Comparison of ENCODE assay signal across 26 mouse cellular contexts in the genomic region with DNA sequence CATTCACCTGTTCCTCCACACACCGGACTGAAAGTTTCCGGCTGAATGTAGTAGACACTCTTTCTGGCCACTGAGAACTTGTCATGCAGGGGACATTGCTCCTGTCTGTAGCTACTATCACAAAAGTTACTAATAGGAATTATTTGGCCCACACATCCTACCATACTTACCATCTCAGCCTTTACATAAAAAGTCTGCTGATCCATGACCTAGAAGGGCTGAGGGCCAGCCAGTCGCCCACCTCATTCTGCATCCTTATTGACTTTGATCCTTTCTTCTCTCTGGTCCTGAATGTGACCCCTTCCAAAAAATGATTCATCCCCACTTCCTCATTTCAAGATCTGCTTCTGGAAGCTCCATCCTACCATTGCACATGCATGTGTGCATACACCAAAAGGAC.
A peak's percentile ranks its signal among the peaks of the same experiment; 100 is the strongest.
DNase-seq lines count a peak whose midpoint lies in the region; ATAC-seq and TF ChIP-seq lines count a peak whose summit lies in the region.
"Had no signal": no experiment of that assay in that cellular context is flagged by ENCODE, and none has a peak within 500 bp of the region (broad histone marks: within the 10 kb centered on the region; RNA-seq: fewer than 3 reads in every experiment).

No protein-coding gene starts in this region.

- no peak for TF ChIP-seq CTCF in MEL (IDR thresholded peaks at IDR 0.05 in 2 of 3, conservative IDR thresholded peaks at IDR 0.05 in 1 of 3; ENCODE audit: control insufficient read depth in 1 of 3, insufficient read depth in 1 of 3, low read depth in 2 of 3, low read length in 3 of 3, poor library complexity in 1 of 3, severe bottlenecking in 1 of 3)

- no peaks in the 10 kb centered on the region for H3K36me3 ChIP-seq in lung, embryonic 15.5 days
- no peaks in the 10 kb centered on the region; a peak in 3 of 4 replicates for H3K36me3 ChIP-seq in MEL (ENCODE audit: control insufficient read depth in 1 of 2, insufficient read depth in 2 of 2, low read length in 2 of 2)
- H3K36me3 ChIP-seq: embryonic facial prominence, embryonic 13.5 days; embryonic facial prominence, embryonic 15.5 days; forebrain, embryonic 10.5 days; forebrain, embryonic 12.5 days; G1E had no signal

- H3K27me3 ChIP-seq in lung, embryonic 15.5 days: no peaks in the 10 kb centered on the region
- H3K27me3 ChIP-seq in MEL (ENCODE audit: control insufficient read depth in 1 of 2, insufficient read depth in 2 of 2, low read length in 2 of 2): no peaks in the 10 kb centered on the region
- H3K27me3 ChIP-seq: CH12.LX; embryonic facial prominence, embryonic 13.5 days; embryonic facial prominence, embryonic 15.5 days had no signal

- H3K27ac ChIP-seq in lung, embryonic 15.5 days: no peak overlapping the region
- H3K27ac ChIP-seq in MEL (ENCODE audit: control insufficient read depth, low read depth, low read length): no peak overlapping the region
- H3K27ac ChIP-seq: embryonic facial prominence, embryonic 13.5 days; embryonic facial prominence, embryonic 15.5 days; forebrain, embryonic 10.5 days; forebrain, embryonic 12.5 days had no signal

- 0 out of 2 replicates have a peak, but pooled peaks have one; percentile 4 for ATAC-seq in lung, embryonic 15.5 days (ENCODE audit: borderline replicate concordance, extremely low read depth, low FRiP score, low TSS enrichment)
- ATAC-seq: CD4-positive, CD25-positive, alpha-beta regulatory T cell, adult 4 months; forebrain, embryonic 14.5 days; forebrain, embryonic 16.5 days had no signal

- TF ChIP-seq EP300 in MEL (IDR thresholded peaks at IDR 0.05; ENCODE audit: low read depth in 1 of 2, low read length in 2 of 2): no peak

- H3K4me3 ChIP-seq in lung, embryonic 15.5 days: no peak overlapping the region
- no peak overlapping the region for H3K4me3 ChIP-seq in MEL (ENCODE audit: control insufficient read depth in 1 of 2, insufficient read depth in 1 of 2, low read depth in 2 of 2, low read length in 2 of 2)
- H3K4me3 ChIP-seq: embryonic facial prominence, embryonic 13.5 days; embryonic facial prominence, embryonic 15.5 days; erythroblast, embryonic 14.5 days; forebrain, embryonic 10.5 days; forebrain, embryonic 12.5 days had no signal

- no peak for TF ChIP-seq RAD21 in MEL (IDR thresholded peaks at IDR 0.05; ENCODE audit: low read depth, low read length)

- DNase-seq in lung, postnatal 14 days: no peak
- DNase-seq in 416B (ENCODE audit: low read depth): peak; percentile 21
- peak; percentile 21 for DNase-seq in MEL (ENCODE audit: low read depth, low spot score)
- DNase-seq in ovary, postnatal 14 days (ENCODE audit: low spot score): no peak
- DNase-seq: adrenal gland, adult 2 months; adrenal gland, postnatal 10 days; adrenal gland, postnatal 25 days; B cell, adult 2 months; cerebellum, adult 11 months; cerebellum, adult 18-20 months; cerebellum, adult 8-10 months; cerebellum, adult 9-11 months; cerebellum, postnatal 14 days; cerebellum, postnatal 36 days; embryo, embryonic 11 days had no signal

- no peaks in the 10 kb centered on the region for H3K9me3 ChIP-seq in lung, embryonic 15.5 days
- no peaks in the 10 kb centered on the region for H3K9me3 ChIP-seq in MEL (replicated peaks; ENCODE audit: insufficient read depth, low read length)
- H3K9me3 ChIP-seq: embryonic facial prominence, embryonic 13.5 days; embryonic facial prominence, embryonic 15.5 days; forebrain, embryonic 10.5 days; forebrain, embryonic 12.5 days had no signal

- H3K4me1 ChIP-seq in lung, embryonic 15.5 days: no peaks in the 10 kb centered on the region
- H3K4me1 ChIP-seq in MEL (ENCODE audit: control insufficient read depth in 1 of 2, insufficient read depth in 2 of 2, low read length in 2 of 2): peaks cover 0 to under 1% of the 10 kb centered on the region in 2 experiments; a peak in 2 of 4 replicates
- H3K4me1 ChIP-seq: embryonic facial prominence, embryonic 15.5 days had no signal

- no peak overlapping the region for H3K9ac ChIP-seq in lung, embryonic 15.5 days
- no peak overlapping the region for H3K9ac ChIP-seq in MEL (ENCODE audit: control insufficient read depth, low read depth, low read length, poor library complexity, severe bottlenecking)
- H3K9ac ChIP-seq: embryonic facial prominence, embryonic 13.5 days; embryonic facial prominence, embryonic 15.5 days; forebrain, embryonic 12.5 days had no signal

- no peak overlapping the region for H3K4me2 ChIP-seq in lung, embryonic 15.5 days
- H3K4me2 ChIP-seq: embryonic facial prominence, embryonic 13.5 days; embryonic facial prominence, embryonic 15.5 days; forebrain, embryonic 12.5 days had no signal

- WGBS in lung, embryonic 15.5 days: 88% methylated on average over 3 of the region's 3 CpGs

- TF ChIP-seq POLR2A in MEL (IDR thresholded peaks at IDR 0.05; ENCODE audit: control insufficient read depth in 1 of 2, insufficient read depth in 1 of 2, low read depth in 1 of 2, low read length in 2 of 2, poor library complexity in 1 of 2): no peak

- no peaks in the 10 kb centered on the region for H3K79me2 ChIP-seq in MEL (ENCODE audit: control insufficient read depth, insufficient read depth, low read length, poor library complexity)

TF ChIP-seq in MEL, 35 proteins besides CTCF, POLR2A, EP300 and RAD21:
- no peak for TF ChIP-seq UBTF (IDR thresholded peaks at IDR 0.05; ENCODE audit: borderline replicate concordance, insufficient read depth, low read depth, low read length)
- no peak for TF ChIP-seq TAL1 (IDR thresholded peaks at IDR 0.05; ENCODE audit: low read length)
- no peak for TF ChIP-seq ETS1 (IDR thresholded peaks at IDR 0.05; ENCODE audit: low read depth, low read length)
- no peak for TF ChIP-seq E2F4 (IDR thresholded peaks at IDR 0.05; ENCODE audit: borderline replicate concordance, low read depth, low read length)

Comparison
In these comparisons a context has a peak if more than half of its experiments do, and no peak if none do; other contexts are left out.
1. DNase-seq: peak in 416B (single experiment) and MEL (single experiment); none in lung, postnatal 14 days (single experiment) and ovary, postnatal 14 days (single experiment).